Mouse (Mus musculus): Measurements from ENCODE around the gene Ctf2.
"Not testable (repeated sequence)": the region's sequence is repeated elsewhere in the genome, so short reads cannot be mapped to it uniquely, and the experiment has no call there.

Gene Ctf2

DNA sequence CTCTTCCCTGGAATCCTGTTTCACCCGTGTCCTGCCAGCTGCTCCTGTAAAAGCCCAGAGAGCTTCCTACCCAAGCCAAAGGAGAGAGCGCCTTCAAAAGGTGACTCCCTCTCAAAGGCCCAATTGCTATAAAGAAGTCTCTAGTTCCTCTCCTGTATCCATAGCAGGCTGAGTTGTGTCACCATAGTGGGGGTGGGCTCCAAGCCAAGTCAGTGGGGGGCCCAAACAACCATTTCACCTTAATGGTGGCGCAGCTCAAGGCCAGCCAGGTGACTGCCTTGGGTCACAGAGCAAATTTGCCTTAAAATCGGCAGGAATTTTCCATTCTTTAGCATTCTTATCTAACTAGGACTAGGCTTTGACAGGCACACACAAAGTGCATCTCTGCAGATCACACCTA, 17.1 kb downstream of the Ctf2 start:
- no peak for DNase-seq (ENCODE audit: low spot score in 2 of 2)

DNA sequence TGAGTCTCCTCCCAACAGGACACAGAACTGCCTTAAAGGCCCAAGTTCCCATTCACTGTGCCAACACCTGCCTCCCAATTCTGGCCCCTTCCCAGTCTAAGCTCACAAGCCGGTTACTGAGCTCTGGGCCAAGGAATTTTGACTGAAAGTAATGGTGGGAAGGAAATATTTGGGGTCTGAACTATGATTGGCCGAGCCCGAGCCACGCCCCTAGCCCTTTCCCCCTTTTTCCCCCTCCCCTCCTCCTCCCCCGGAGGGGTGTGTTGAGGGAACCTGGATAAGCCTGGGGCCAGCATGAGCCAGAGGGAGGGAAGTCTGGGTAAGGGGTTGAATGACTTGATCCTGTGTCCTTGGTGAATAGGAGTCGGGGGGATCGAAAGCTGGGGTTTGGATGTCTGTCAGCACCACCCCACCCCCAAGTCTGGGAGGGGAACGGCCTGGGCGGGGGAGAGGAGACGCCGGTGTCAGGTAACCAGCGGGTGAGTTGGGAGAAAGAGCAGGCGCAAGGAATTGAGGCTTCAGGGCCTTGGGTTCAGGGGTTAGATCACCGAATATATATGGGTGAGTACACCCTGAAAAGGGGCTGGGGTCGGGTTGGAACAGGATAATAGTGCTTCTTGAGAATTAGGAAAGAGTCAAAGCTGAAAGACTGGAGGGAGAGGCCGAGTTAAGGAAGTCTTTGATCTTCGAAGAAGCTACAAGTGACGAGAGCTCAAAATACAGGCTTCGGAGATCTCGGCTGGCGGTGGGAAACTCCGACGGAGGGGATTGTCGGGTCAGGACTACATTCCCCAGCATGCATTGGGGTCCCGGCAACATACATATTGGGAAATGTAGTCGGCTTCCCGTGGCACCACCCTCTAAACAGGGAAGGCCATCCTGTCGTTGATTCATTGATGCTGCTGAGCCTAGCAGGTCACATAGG, 19.2 kb downstream of the Ctf2 start, which contains the start of gene Ctf1:
Gene Ctf1 (plus strand): TSS at position 276 of the 925 bp plus-strand sequence.
- peak; percentile 69 to 82 for DNase-seq (ENCODE audit: low spot score in 2 of 2)

DNA sequence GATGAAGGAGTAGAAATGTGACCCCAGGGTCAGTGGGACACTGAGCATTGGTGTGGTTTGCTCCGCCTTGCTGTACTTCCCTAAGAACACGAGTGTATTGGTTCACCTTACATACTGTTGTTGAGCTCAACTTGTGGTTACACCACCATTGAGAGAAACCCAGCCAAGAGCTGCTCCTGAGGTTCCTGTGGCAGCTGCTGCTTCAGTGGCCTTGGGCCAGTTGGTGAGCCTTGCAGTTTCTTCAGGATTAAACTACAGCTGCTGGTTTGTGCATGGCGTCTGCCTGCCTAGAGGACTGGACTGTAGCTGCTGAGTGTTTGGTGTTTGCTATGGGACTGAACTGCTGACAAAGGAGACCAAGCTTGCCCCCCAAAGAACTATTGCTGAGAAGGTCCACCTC, 20.5 kb downstream of the Ctf2 start:
- no peak for DNase-seq (ENCODE audit: low spot score in 2 of 2)

DNA sequence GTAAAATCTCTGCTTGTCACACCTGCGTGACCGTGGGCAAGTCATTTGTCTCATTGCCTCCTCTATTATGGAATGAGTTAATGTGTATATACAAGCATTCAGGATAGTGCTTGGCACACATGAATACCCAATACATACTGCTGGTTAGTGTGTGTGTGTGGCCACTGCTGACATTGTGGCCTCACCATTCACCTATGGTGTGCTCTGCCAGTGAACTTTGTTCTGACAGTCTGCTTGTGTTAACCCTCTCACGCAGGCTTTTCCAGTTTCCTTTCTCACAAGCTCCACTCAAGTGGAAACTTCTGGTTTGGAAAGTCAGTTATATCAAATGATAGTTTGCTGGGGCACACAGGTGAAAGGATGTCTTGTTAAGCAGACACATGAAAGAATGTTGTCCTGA, 20.9 kb downstream of the Ctf2 start:
- DNase-seq (ENCODE audit: low spot score in 2 of 2), result no peak

DNA sequence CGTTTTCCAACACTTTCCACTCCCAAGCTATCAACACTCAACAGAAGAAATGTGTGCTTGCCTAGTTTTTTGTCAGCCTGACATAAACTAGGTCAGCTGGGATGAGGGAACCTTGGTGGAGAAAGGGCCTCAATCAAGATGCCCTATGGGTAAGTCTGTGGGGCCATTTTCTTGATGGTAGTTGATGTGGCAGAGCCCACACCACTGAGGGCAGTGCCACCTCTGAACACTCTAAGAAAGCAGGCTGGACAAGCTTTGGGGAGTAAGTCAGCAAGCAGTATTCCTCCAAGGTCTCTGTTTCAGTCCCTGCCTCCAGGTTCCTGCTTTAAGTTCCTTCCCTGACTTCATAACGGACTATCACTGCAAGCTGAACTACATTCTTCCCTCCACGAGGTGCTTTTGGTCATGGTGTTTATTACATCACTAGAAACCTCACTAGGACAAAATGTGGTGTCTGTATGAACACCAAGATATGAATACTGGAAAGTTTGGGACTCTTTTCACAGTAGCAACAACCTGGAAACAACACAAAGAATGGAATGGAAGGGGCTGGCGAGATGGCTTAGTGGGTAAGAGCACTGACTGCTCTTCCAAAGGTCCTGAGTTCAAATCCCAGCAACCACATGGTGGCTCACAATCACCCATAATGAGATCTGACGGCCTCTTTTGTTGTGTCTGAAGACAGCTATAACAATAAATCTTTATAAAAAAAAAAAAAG, 22.5 kb downstream of the Ctf2 start:
- no peak for DNase-seq (ENCODE audit: low spot score in 2 of 2)

DNA sequence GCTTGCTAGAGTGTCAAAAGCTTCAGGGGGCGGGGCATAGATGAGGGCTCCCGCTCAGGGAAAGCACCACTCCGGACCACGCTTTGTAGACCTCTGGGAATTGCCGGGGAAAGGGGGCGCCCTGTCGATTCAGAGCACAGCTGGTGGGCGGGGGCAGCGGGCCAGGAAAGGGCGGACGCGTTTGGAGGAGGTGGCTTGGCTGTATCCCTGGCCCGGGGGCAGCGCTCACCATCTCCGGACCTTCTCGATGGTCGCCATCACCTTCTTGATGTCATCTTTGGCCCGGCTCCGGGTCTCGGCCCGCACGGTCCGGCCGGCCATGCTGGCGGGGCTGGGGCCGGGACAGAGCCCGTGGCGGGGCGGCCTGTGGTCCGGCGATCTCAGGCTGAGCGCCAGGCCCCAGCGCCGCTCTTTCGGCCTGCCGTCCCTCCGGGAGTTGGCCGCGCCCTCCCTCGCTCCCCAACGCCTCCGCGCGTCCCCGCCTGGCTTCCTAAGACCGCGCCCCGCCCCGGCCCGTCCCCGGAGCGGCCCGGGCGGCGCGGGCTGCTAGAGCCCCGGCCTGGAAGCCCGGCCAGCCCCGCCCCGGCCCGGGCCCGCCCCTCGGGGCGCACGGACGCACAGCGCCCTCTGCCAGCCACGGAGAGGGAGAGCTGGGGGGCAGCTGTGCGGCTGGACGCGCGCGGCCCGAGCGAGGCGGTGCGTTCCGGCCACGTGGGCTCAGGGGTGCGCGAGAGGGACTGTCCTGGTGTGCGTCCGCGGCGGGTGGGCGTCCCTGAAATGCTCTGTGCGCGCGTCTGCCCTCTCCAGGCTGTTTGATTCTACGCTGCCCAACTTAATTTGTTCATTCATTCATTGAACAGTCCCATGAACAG, 23.5 kb downstream of the Ctf2 start, which contains the start of gene Bcl7c:
Gene Bcl7c (minus strand): TSS at position 727 of the 872 bp plus-strand sequence.
- DNase-seq (ENCODE audit: low spot score in 2 of 2), result peak; percentile 93 to 94

DNA sequence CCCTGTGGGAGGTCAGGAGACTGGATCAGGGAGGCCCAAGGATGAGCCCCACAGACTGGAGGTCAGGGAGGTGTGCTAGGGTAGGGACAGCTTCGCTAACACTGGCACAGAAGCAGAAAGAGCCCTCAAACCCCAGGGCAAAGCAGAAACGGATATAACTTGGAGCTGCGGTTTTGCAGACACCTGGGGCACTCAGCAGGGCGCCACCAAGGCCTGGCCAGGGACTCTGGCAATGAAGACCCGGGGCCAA, 24.1 kb downstream of the Ctf2 start:
- DNase-seq (ENCODE audit: low spot score in 2 of 2), result no peak

DNA sequence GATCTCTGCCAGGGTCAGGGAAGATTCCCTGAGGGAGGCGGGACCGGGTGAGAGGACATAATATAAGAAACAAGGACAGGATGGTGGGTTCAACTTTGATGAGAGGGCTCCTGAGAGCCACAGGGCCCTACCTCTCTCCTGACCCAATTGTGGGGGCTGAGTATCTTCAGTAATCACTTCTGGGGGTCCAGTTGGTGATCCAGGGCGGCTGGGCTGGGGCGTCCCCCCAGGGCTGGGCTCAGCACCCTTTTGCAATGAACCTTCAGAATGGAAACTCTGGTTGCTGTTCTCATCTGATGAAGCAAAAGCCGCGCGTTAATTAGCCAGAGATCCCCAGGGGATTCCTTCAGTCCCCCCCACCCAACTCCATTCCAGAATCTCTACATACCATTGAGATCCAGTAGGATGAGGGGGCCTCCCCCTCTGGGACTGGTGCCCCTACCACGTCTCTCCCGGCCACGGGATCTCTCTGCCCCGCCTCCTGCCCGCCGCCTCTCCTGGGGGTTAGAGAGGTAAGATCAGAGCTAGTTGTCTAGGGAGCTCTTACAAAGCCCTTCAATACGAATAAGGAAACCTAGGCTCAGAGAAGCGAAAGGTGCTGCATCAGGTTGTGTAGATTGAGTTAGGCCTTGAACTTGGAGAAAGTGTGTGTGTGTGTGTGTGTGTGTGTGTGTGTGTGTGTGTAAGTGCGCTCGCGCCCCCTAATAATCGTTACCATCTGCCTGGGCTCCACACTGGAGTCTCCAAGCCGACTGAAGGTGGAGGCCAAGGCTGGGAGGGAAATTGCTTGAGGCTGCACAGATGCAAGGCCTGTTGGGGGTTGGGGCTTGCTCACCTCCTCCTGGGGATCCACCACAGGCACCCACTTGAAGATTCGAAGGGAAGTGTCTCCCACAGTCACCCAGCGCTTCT, 24.7 kb downstream of the Ctf2 start:
- DNase-seq (ENCODE audit: low spot score in 2 of 2), result peak in 1 of 2 experiments; percentile 36

DNA sequence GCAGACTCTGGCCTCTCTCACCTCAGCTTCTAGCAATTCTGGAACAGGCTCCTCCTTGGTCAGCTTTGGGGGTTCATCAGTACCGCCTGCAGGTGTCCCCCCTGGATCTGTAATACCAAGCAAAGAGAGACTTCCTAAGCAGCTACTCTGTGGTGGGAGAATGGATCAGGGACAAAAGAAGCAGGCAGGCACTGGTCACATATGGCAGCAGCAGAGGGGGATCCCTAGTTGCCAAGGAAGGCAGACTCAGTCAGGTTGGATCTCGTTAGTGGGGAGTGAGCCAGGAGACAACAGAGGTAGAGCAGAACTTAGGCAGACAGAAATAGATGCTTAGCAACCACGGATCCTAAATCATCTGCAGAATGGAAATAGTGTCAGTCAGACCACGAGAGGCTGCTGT, 26.3 kb downstream of the Ctf2 start:
- DNase-seq (ENCODE audit: low spot score in 2 of 2), result no peak

DNA sequence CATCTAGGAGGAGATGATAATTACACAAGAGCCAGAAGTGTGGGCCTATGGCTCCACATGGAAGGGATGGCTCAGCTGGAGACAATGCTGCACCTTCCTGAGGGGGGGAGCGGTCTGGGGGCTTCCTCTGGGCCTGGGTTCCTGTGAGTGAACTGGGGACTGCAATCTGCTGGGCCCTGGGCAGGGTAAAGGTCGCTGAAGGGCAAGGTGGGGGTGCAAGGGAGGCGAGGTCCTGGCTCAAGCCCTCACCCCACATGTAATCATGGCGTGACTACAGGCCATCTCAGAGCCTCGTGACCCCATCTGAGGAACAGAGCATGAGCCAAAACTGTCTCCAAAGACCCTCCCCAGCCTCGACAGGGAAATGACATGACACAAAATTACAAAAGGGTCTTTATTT, 27.4 kb downstream of the Ctf2 start:
- DNase-seq (ENCODE audit: low spot score in 2 of 2), result no peak

DNA sequence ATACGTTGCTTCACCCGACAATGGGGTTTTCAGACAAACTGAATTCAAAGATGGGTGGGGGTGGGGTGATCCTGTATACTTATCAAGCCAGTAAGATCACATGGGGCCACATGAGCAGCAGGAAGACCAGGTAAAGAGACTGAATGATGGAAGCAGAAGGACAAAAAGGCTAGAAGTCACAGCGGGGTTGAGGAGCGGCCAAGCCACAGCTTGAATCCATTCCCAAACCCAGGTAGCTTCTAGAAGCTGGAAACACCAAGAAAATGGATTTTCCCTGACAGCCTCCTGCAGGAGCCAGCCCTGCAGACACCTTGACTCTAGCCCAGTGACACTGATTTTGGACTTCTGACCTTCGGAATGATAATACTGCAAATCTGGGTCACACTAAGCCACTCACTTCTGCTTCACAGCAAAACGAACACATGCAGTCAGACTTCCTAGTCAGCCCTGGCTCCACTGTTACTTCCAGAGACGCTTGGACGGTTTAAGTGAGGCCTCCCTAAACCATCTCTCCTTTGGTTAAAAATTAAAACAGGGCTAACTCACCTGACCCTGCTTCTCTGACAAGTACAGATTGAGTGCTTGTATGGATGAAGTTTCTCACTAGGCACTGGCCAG, 28.3 kb downstream of the Ctf2 start:
- no peak for DNase-seq (ENCODE audit: low spot score in 2 of 2)

DNA sequence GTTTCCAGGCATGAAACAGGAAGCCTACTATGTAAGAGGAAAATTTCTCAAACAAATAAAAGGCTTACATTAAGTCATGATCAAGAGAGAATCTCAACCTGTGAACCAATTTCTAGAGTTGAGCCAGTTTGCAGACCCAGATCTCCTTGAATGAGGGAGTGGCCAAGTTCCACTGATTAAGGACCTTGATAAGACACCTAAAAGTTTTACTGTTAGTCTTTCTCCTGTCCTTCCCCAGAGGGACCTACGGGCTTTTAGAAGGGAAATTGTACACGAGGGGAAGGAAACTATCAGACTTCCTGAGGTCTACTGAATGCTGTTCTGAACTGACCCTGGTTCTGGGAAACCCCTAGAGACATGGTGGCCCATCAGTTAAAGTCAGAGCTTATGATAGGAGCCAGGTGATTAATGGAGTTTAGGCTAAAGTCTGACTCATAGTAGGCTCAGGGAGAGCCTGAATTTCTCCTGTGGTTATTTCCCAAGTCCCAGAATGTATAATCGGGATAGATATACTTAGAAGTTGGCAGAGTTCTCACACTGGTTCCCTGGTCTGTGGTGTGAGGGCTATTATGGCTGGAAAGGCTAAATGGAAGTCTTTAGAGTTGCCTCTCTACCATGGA, 31.1 kb downstream of the Ctf2 start:
- no peak for DNase-seq (ENCODE audit: low spot score in 2 of 2)

DNA sequence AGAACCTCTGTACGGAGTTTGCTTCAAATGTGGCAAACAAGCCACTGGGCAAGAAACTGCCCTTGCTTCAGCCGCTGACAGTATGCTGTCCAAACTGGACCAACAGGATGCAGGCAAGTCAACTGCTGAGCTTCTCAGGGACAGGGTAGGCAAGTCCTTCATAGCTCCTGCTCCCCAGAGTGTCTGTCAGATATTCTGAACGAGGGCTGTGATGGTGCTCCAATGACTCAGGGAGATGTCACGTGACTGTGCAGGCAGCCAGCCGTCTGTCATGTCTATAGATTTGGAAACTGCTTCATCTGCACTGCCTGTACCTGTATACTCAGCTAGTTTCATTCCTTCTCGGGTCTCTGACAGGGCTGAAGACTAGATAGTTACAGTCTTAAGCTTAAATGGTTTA, 33.0 kb downstream of the Ctf2 start:
- no peak for DNase-seq (ENCODE audit: low spot score in 2 of 2)

DNA sequence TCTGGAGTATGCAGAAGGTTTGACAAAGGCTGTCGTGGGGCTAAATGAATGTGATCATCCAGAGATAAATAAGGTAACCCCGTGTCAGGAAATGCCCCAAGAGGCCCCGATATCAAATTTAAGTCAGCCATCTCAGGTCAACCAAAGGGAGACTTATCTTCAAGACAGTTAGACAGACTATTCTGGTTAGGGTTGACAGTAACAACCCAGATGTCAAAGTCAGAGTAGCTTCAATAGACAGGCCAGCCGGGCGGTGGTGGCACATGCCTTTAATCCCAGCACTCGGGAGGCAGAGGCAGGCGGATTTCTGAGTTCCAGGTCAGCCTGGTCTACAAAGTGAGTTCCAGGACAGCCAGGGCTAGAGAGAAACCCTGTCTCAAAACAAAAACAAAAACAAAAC, 38.2 kb downstream of the Ctf2 start:
- DNase-seq (ENCODE audit: low spot score in 2 of 2), result not testable (repeated sequence)

DNA sequence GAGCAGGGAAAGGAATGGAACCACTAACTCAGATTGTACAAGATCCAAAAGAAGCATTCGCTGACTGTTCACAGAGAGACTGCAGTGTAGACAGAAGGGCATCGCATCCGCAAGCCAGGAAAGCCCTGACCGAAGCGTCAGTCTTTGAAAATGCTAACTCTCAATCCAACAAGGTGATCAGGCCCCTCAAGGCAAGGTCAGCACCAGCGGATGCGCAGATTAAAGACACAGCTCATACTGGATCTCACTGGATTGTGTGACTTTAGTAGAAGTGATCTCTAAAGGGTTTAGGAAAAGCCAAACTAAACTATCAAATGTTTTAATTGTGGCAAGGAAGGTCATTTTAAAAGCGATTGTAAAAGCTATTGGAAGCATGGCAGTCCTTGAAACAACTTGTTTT, 38.7 kb downstream of the Ctf2 start:
- DNase-seq (ENCODE audit: low spot score in 2 of 2), result no peak

DNA sequence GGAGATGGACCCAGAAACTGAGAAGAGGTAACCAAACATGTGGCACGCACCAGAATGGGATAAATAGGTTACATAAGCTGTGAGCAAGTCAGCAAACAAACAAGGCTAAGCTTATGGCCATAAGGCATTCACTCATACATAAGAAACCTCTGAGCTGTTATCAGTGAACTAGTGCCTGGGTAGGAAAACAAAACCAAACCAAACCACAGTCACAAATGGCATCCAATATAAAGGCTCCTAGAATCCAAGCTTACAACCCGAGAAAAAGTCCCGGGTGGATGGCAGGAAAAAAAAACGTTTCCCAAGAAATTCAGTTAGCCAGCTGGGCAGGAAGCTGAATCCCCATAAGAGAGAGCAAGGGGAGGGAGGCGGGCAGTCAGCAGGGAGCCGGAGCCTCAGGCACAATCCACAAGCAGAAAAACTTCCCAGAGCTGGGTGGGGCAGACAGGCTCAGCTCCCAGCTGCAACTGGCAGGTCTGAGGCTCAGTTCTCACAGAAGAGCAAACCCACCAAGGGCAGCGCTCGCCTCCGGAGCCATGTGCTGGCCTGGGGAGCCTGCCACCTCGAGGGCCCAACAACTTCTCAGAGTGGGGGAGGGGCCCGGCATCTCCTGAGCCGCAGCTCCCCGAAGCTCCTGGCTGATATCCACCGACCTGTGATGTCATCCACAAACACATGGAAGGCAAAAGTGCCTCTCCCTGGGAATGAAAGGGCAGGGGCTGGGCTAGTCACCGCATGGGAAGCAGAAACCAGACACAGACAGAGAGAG, 40.6 kb downstream of the Ctf2 start:
- DNase-seq (ENCODE audit: low spot score in 2 of 2), result peak; percentile 70 to 79

DNA sequence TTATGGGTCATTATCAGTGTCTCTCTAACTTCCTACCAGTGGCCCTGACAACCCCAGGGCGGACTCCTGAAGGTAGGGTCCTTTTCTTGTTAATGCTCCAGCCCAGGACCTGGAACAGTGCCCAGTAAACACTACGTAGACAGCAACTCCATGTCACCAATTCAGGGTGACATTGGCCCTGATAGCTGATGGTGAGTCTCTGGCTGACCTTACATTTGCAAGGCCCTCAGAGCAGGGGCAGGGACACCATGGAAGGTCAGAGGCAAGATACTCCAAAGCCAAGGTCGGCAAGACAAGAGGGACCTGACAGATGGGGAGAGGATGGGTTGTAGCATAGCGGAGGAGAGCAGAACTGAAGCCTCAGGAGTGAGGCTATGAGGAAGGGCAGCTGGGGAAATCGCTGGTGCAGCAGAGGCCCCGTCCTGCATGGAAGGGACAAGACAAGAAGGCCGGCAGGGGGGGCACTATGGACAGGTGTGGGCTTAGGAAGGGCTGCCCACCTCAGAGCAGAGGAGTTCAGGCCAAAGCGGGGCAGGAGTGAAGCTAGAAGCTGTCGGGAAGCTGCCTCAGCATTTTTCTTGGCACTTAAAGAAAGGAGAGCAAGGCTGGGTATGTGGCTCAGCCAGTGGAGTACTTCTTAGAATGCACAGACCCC, 42.2 kb downstream of the Ctf2 start:
- no peak for DNase-seq (ENCODE audit: low spot score in 2 of 2)

DNA sequence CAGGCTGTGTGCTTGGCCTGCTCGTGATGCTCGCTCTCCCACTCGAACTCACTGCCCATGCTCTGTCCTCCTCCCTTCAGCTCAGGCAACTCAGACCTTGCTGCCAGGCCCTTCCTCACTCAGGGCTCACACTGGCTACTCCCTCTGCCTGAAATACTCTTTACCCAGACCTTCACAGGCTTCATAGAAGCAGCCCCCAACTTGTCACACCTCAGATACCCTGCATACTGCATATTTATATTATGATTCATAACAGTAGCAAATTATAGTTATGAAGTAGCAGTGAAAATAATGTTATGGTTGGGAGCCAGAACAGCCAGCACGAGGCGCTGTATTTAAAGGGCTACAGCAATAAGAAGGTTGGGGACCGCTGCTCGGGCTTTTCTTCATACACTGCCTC, 43.0 kb downstream of the Ctf2 start:
- no peak for DNase-seq (ENCODE audit: low spot score in 2 of 2)
